9 mouse cellular contexts compared by ENCODE assay signal in genomic region chr11:95645397-95646153, GRCm38 (mm10). TPM values are rescaled to one million over a fixed set of nuclear protein-coding genes. Genes with fewer than 3 reads are reported as not detected.
DNase-seq lines count a peak whose midpoint lies in the region; ATAC-seq and TF ChIP-seq lines count a peak whose summit lies in the region.
"Had no signal": no experiment of that assay in that cellular context is flagged by ENCODE, and none has a peak within 500 bp of the region (broad histone marks: within the 10 kb centered on the region; RNA-seq: fewer than 3 reads in every experiment).

No protein-coding gene starts in this region.

- peaks cover 9% of the 10 kb centered on the region for H3K4me1 ChIP-seq in liver, embryonic 12.5 days
- H3K4me1 ChIP-seq in liver, postnatal 0 days (ENCODE audit: insufficient read depth), result no peaks in the 10 kb centered on the region
- H3K4me1 ChIP-seq in embryonic facial prominence, embryonic 12.5 days, result peaks cover 82% of the 10 kb centered on the region
- peaks cover 33% of the 10 kb centered on the region for H3K4me1 ChIP-seq in limb, embryonic 11.5 days (ENCODE audit: control insufficient read depth, insufficient read depth, low read length)
- peaks cover 37% of the 10 kb centered on the region for H3K4me1 ChIP-seq in stomach, embryonic 15.5 days

- peaks cover 94% of the 10 kb centered on the region for H3K27me3 ChIP-seq in liver, embryonic 12.5 days (replicated peaks)
- H3K27me3 ChIP-seq in liver, postnatal 0 days (ENCODE audit: insufficient read depth, low read length), result peaks cover 60% of the 10 kb centered on the region
- H3K27me3 ChIP-seq in embryonic facial prominence, embryonic 12.5 days, result peaks cover 40% of the 10 kb centered on the region
- peaks cover 16% of the 10 kb centered on the region for H3K27me3 ChIP-seq in limb, embryonic 11.5 days (ENCODE audit: control insufficient read depth, insufficient read depth, low read length)
- peaks cover 23% of the 10 kb centered on the region for H3K27me3 ChIP-seq in stomach, embryonic 15.5 days (replicated peaks)

- no peaks in the 10 kb centered on the region for H3K36me3 ChIP-seq in liver, embryonic 12.5 days
- no peaks in the 10 kb centered on the region for H3K36me3 ChIP-seq in liver, postnatal 0 days (replicated peaks; ENCODE audit: insufficient read depth, low read length)
- H3K36me3 ChIP-seq in embryonic facial prominence, embryonic 12.5 days, result no peaks in the 10 kb centered on the region
- no peaks in the 10 kb centered on the region for H3K36me3 ChIP-seq in limb, embryonic 11.5 days (ENCODE audit: control insufficient read depth, insufficient read depth, low read length)
- H3K36me3 ChIP-seq in stomach, embryonic 15.5 days, result no peaks in the 10 kb centered on the region

- no peak for TF ChIP-seq EP300 in liver, postnatal 0 days (IDR thresholded peaks at IDR 0.05; ENCODE audit: low read depth)

- no peak for TF ChIP-seq CTCF in liver, postnatal 0 days (IDR thresholded peaks at IDR 0.05; ENCODE audit: low read depth)
- no peak for TF ChIP-seq CTCF in left cerebral cortex, adult 2 months (IDR thresholded peaks at IDR 0.05)

- WGBS in liver, embryonic 12.5 days (ENCODE audit: insufficient replicate concordance), result 5% methylated on average over 36 of the region's 36 CpGs
- WGBS in liver, postnatal 0 days (ENCODE audit: insufficient replicate concordance), result 5% methylated on average over 33 of the region's 36 CpGs
- WGBS in embryonic facial prominence, embryonic 12.5 days, result 3% methylated on average over 36 of the region's 36 CpGs
- 3% methylated on average over 36 of the region's 36 CpGs for WGBS in limb, embryonic 11.5 days
- WGBS in stomach, embryonic 15.5 days, result 8% methylated on average over 36 of the region's 36 CpGs

- intact Hi-C loops in left cerebral cortex, adult 2 months (cut with DNase I), result loop anchor here (5.0 to 10.0 kb wide), 3 partner anchors 43 to 261 kb away; partner anchors contain the start of genes Ngfr and Slc35b1
- intact Hi-C loops in left cerebral cortex, postnatal 14 days (cut with DNase I), result loop anchor here (5.0 kb wide), 1 partner anchor 68 kb away; no protein-coding TSS in a partner anchor

- H3K9me3 ChIP-seq in liver, embryonic 12.5 days (replicated peaks), result no peaks in the 10 kb centered on the region
- no peaks in the 10 kb centered on the region for H3K9me3 ChIP-seq in liver, postnatal 0 days (ENCODE audit: low read length)
- no peaks in the 10 kb centered on the region for H3K9me3 ChIP-seq in embryonic facial prominence, embryonic 12.5 days
- no peaks in the 10 kb centered on the region for H3K9me3 ChIP-seq in limb, embryonic 11.5 days (ENCODE audit: control insufficient read depth, low read length)
- no peaks in the 10 kb centered on the region for H3K9me3 ChIP-seq in stomach, embryonic 15.5 days

- no peak overlapping the region for H3K9ac ChIP-seq in liver, embryonic 12.5 days
- no peak overlapping the region for H3K9ac ChIP-seq in liver, postnatal 0 days (replicated peaks)
- H3K9ac ChIP-seq in embryonic facial prominence, embryonic 12.5 days, result 0 out of 2 replicates have a peak overlapping the region, but pooled peaks have one; percentile 15
- peak overlapping the region; percentile 47 for H3K9ac ChIP-seq in limb, embryonic 11.5 days (ENCODE audit: low read length)
- H3K9ac ChIP-seq in stomach, embryonic 15.5 days, result no peak overlapping the region

- no peak for DNase-seq in liver, postnatal 0 days
- peak; percentile 58 for DNase-seq in limb, embryonic 11.5 days (ENCODE audit: low spot score)
- DNase-seq in left cerebral cortex, adult 2 months (ENCODE audit: extremely low spot score in 1 of 2, low spot score in 2 of 2), result no peak
- no peak for DNase-seq in natural killer cell, adult 2 months (ENCODE audit: low spot score in 2 of 2)
- DNase-seq in left cerebral cortex, postnatal 14 days (ENCODE audit: low spot score in 2 of 2), result no peak

- 0 out of 2 replicates have a peak overlapping the region, but pooled peaks have one; percentile 5 for H3K4me3 ChIP-seq in liver, embryonic 12.5 days
- no peak overlapping the region for H3K4me3 ChIP-seq in liver, postnatal 0 days (ENCODE audit: low read depth, low read length)
- H3K4me3 ChIP-seq in embryonic facial prominence, embryonic 12.5 days, result peak overlapping the region; percentile 15
- 0 out of 2 replicates have a peak overlapping the region, but pooled peaks have one; percentile 12 for H3K4me3 ChIP-seq in limb, embryonic 11.5 days (ENCODE audit: low read depth, low read length)
- no peak overlapping the region for H3K4me3 ChIP-seq in stomach, embryonic 15.5 days (replicated peaks)
- no peak overlapping the region for H3K4me3 ChIP-seq in left cerebral cortex, adult 2 months

- H3K4me2 ChIP-seq in liver, embryonic 12.5 days, result peak overlapping the region; percentile 31
- no peak overlapping the region for H3K4me2 ChIP-seq in liver, postnatal 0 days (ENCODE audit: low read depth, low read length)
- peak overlapping the region; percentile 38 for H3K4me2 ChIP-seq in embryonic facial prominence, embryonic 12.5 days (replicated peaks)
- peak overlapping the region; percentile 50 for H3K4me2 ChIP-seq in limb, embryonic 11.5 days (ENCODE audit: low read depth, severe bottlenecking)
- H3K4me2 ChIP-seq in stomach, embryonic 15.5 days, result peak overlapping the region; percentile 40

- ATAC-seq in liver, embryonic 12.5 days, result no peak
- no peak for ATAC-seq in liver, postnatal 0 days
- ATAC-seq in embryonic facial prominence, embryonic 12.5 days (ENCODE audit: insufficient number of reproducible peaks, insufficient read depth, low FRiP score, low TSS enrichment), result no peak
- ATAC-seq in limb, embryonic 11.5 days (ENCODE audit: insufficient number of reproducible peaks, low FRiP score, low TSS enrichment, low read depth), result peak; percentile 9; the same call in 1 of the 2 replicates
- no peak for ATAC-seq in stomach, embryonic 15.5 days (ENCODE audit: insufficient read depth, low FRiP score, low read depth)
- ATAC-seq: activated CD4-positive, CD25-positive, alpha-beta regulatory T cell, adult 4 months had no signal

- H3K27ac ChIP-seq in liver, embryonic 12.5 days, result no peak overlapping the region
- H3K27ac ChIP-seq in liver, postnatal 0 days (ENCODE audit: low read depth), result no peak overlapping the region
- peak overlapping the region; percentile 60; the same call in 1 of the 2 replicates for H3K27ac ChIP-seq in embryonic facial prominence, embryonic 12.5 days
- no peak overlapping the region for H3K27ac ChIP-seq in limb, embryonic 11.5 days (replicated peaks; ENCODE audit: low read depth, low read length)
- no peak overlapping the region for H3K27ac ChIP-seq in stomach, embryonic 15.5 days
- H3K27ac ChIP-seq in left cerebral cortex, adult 2 months, result no peak overlapping the region

RNA-seq across cellular contexts. Expression of gene Phb, which starts 21.2 kb away (rescaled TPM):
- 205 and 206 TPM in 2 replicates for polyA plus RNA-seq in liver, embryonic 12.5 days (2016; fragmentation: Nextera tagmentation; extraction: Ambion mirVana)
- 236 and 246 TPM in 2 replicates for polyA plus RNA-seq in liver, postnatal 0 days (2015; fragmentation: Nextera tagmentation; extraction: Ambion mirVana)
- polyA plus RNA-seq in embryonic facial prominence, embryonic 12.5 days (2016; fragmentation: Nextera tagmentation; extraction: Ambion mirVana), result 229 and 231 TPM in 2 replicates
- 240 and 256 TPM in 2 replicates for polyA plus RNA-seq in limb, embryonic 11.5 days (2014; fragmentation: Nextera tagmentation; extraction: Ambion mirVana)
- polyA plus RNA-seq in stomach, embryonic 15.5 days (2015; fragmentation: Nextera tagmentation; extraction: Ambion mirVana), result 225 and 238 TPM in 2 replicates
- total RNA-seq in left cerebral cortex, adult 2 months (2021), result 10 to 100 TPM; 70.0 to 74.0 TPM
- total RNA-seq in left cerebral cortex, postnatal 14 days (2021), result 10 to 100 TPM; 82.5 to 86.3 TPM

RNA-seq across cellular contexts. Expression of gene Ngfr, which starts 58.0 kb away (rescaled TPM):
- 4.8 and 5.9 TPM in 2 replicates for polyA plus RNA-seq in liver, embryonic 12.5 days (2016; fragmentation: Nextera tagmentation; extraction: Ambion mirVana)
- 1.3 and 1.7 TPM in 2 replicates for polyA plus RNA-seq in liver, postnatal 0 days (2015; fragmentation: Nextera tagmentation; extraction: Ambion mirVana)
- 33.0 and 36.7 TPM in 2 replicates for polyA plus RNA-seq in embryonic facial prominence, embryonic 12.5 days (2016; fragmentation: Nextera tagmentation; extraction: Ambion mirVana)
- 12.4 and 13.4 TPM in 2 replicates for polyA plus RNA-seq in limb, embryonic 11.5 days (2014; fragmentation: Nextera tagmentation; extraction: Ambion mirVana)
- polyA plus RNA-seq in stomach, embryonic 15.5 days (2015; fragmentation: Nextera tagmentation; extraction: Ambion mirVana), result 10.2 and 10.9 TPM in 2 replicates
- 1 to 10 TPM in 1 of 2 experiments, under 1 TPM in 1; 0.93 to 1.3 TPM for total RNA-seq in left cerebral cortex, adult 2 months (2021)
- total RNA-seq in left cerebral cortex, postnatal 14 days (2021), result 1 to 10 TPM in 1 of 2 experiments, under 1 TPM in 1; 0.94 to 2.0 TPM
- polyA plus RNA-seq: activated CD4-positive, CD25-positive, alpha-beta regulatory T cell, adult 4 months had no signal

Comparison
In these comparisons a context has a peak if more than half of its experiments do, and no peak if none do; other contexts are left out.
1. H3K4me3 ChIP-seq: peak in liver, embryonic 12.5 days (single experiment), embryonic facial prominence, embryonic 12.5 days (single experiment) and limb, embryonic 11.5 days (single experiment); none in liver, postnatal 0 days (single experiment), stomach, embryonic 15.5 days (single experiment) and left cerebral cortex, adult 2 months (single experiment).
2. H3K9ac ChIP-seq: peak in embryonic facial prominence, embryonic 12.5 days (single experiment) and limb, embryonic 11.5 days (single experiment); none in liver, embryonic 12.5 days (single experiment), liver, postnatal 0 days (single experiment) and stomach, embryonic 15.5 days (single experiment).